Mouse (Mus musculus): ENCODE results near the gene Cdc37. TPM values are rescaled to one million over a fixed set of nuclear protein-coding genes. Genes with fewer than 3 reads are reported as not detected.

Cdc37 gene
- polyA plus RNA-seq, 1 experiment from 2014 or later, result 334 TPM

- peaks cover 4% of the 10 kb centered on the region for H3K4me1 ChIP-seq (replicated peaks; ENCODE audit: control insufficient read depth, insufficient read depth, low read length)
- H3K9ac ChIP-seq (ENCODE audit: low read depth, low read length), result no peak overlapping the region
- no peaks in the 10 kb centered on the region for H3K9me3 ChIP-seq (ENCODE audit: control insufficient read depth, low read length)
- DNase-seq (ENCODE audit: low spot score) (no peak), ATAC-seq (replicated peaks; ENCODE audit: low FRiP score) (no peak)
- H3K4me2 ChIP-seq, result no peak overlapping the region
- WGBS, result 78% methylated on average over 9 of the region's 9 CpGs
- peaks cover 8% of the 10 kb centered on the region; the same call in 1 of the 2 replicates for H3K36me3 ChIP-seq (ENCODE audit: control insufficient read depth, insufficient read depth, low read length)
- H3K27me3 ChIP-seq (replicated peaks; ENCODE audit: control insufficient read depth, insufficient read depth, low read length), result no peaks in the 10 kb centered on the region
- no peak overlapping the region for H3K27ac ChIP-seq (ENCODE audit: low read depth, low read length)
- H3K4me3 ChIP-seq (ENCODE audit: low read depth, low read length), result no peak overlapping the region
Measured at GRCm38 (mm10) chr9:21125502-21126258, 24.1 kb downstream of the Cdc37 start.

- Histone ChIP-seq H3K9ac (ENCODE audit: low read depth, low read length) (no peak overlapping the region), H3K36me3 (ENCODE audit: control insufficient read depth, insufficient read depth, low read length) (peaks cover 8% of the 10 kb centered on the region; the same call in 1 of the 2 replicates), H3K4me3 (ENCODE audit: low read depth, low read length) (no peak overlapping the region), H3K9me3 (ENCODE audit: control insufficient read depth, low read length) (no peaks in the 10 kb centered on the region), H3K4me1 (replicated peaks; ENCODE audit: control insufficient read depth, insufficient read depth, low read length) (no peaks in the 10 kb centered on the region; the same call in 1 of the 2 replicates), H3K27me3 (replicated peaks; ENCODE audit: control insufficient read depth, insufficient read depth, low read length) (no peaks in the 10 kb centered on the region), H3K27ac (ENCODE audit: low read depth, low read length) (no peak overlapping the region), H3K4me2 (no peak overlapping the region)
- 84% methylated on average over 5 of the region's 5 CpGs for WGBS
- DNase-seq (ENCODE audit: low spot score), result no peak
- ATAC-seq (replicated peaks; ENCODE audit: low FRiP score), result no peak
Measured at GRCm38 (mm10) chr9:21124837-21125236, 24.9 kb downstream of the Cdc37 start.

GRCm38 (mm10) chr9:21121483-21121882 is 28.3 kb downstream of the Cdc37 start:
- ATAC-seq (replicated peaks; ENCODE audit: low FRiP score) (no peak), DNase-seq (ENCODE audit: low spot score) (no peak)
- Histone ChIP-seq H3K9me3 (ENCODE audit: control insufficient read depth, low read length) (no peaks in the 10 kb centered on the region), H3K4me3 (ENCODE audit: low read depth, low read length) (no peak overlapping the region), H3K4me1 (replicated peaks; ENCODE audit: control insufficient read depth, insufficient read depth, low read length) (no peaks in the 10 kb centered on the region), H3K27ac (ENCODE audit: low read depth, low read length) (no peak overlapping the region), H3K9ac (ENCODE audit: low read depth, low read length) (no peak overlapping the region), H3K36me3 (ENCODE audit: control insufficient read depth, insufficient read depth, low read length) (peaks cover 8% of the 10 kb centered on the region; the same call in 1 of the 2 replicates), H3K27me3 (replicated peaks; ENCODE audit: control insufficient read depth, insufficient read depth, low read length) (no peaks in the 10 kb centered on the region), H3K4me2 (no peak overlapping the region)
- 82% methylated on average over 16 of the region's 16 CpGs for WGBS

GRCm38 (mm10) chr9:21117073-21117472 is 32.7 kb downstream of the Cdc37 start:
- WGBS, result 77% methylated on average over 6 of the region's 6 CpGs
- no peaks in the 10 kb centered on the region for H3K27me3 ChIP-seq (replicated peaks; ENCODE audit: control insufficient read depth, insufficient read depth, low read length)
- H3K4me1 ChIP-seq (replicated peaks; ENCODE audit: control insufficient read depth, insufficient read depth, low read length), result no peaks in the 10 kb centered on the region; the same call in 1 of the 2 replicates
- H3K9ac ChIP-seq (ENCODE audit: low read depth, low read length), result no peak overlapping the region
- H3K27ac ChIP-seq (ENCODE audit: low read depth, low read length), result no peak overlapping the region
- no peaks in the 10 kb centered on the region for H3K9me3 ChIP-seq (ENCODE audit: control insufficient read depth, low read length)
- no peak overlapping the region for H3K4me3 ChIP-seq (ENCODE audit: low read depth, low read length)
- ATAC-seq (replicated peaks; ENCODE audit: low FRiP score), result no peak
- DNase-seq (ENCODE audit: low spot score), result no peak
- H3K4me2 ChIP-seq, result no peak overlapping the region
- H3K36me3 ChIP-seq (ENCODE audit: control insufficient read depth, insufficient read depth, low read length), result 0 out of 2 replicates have a peak, but pooled peaks cover 3% of the 10 kb centered on the region

GRCm38 (mm10) chr9:21115105-21115504 is 34.7 kb downstream of the Cdc37 start:
- ATAC-seq (replicated peaks; ENCODE audit: low FRiP score) (no peak), DNase-seq (ENCODE audit: low spot score) (no peak)
- Histone ChIP-seq H3K9me3 (ENCODE audit: control insufficient read depth, low read length) (no peaks in the 10 kb centered on the region), H3K36me3 (ENCODE audit: control insufficient read depth, insufficient read depth, low read length) (no peaks in the 10 kb centered on the region), H3K27ac (ENCODE audit: low read depth, low read length) (no peak overlapping the region), H3K4me2 (no peak overlapping the region), H3K27me3 (replicated peaks; ENCODE audit: control insufficient read depth, insufficient read depth, low read length) (no peaks in the 10 kb centered on the region), H3K4me3 (ENCODE audit: low read depth, low read length) (no peak overlapping the region), H3K9ac (ENCODE audit: low read depth, low read length) (no peak overlapping the region), H3K4me1 (replicated peaks; ENCODE audit: control insufficient read depth, insufficient read depth, low read length) (peaks cover 2% of the 10 kb centered on the region; the same call in 1 of the 2 replicates)
- WGBS, result 90% methylated on average over 8 of the region's 8 CpGs

GRCm38 (mm10) chr9:21114190-21114589 is 35.6 kb downstream of the Cdc37 start:
- peaks cover 2% of the 10 kb centered on the region; the same call in 1 of the 2 replicates for H3K4me1 ChIP-seq (replicated peaks; ENCODE audit: control insufficient read depth, insufficient read depth, low read length)
- no peak overlapping the region for H3K9ac ChIP-seq (ENCODE audit: low read depth, low read length)
- no peak overlapping the region for H3K4me2 ChIP-seq
- no peak overlapping the region for H3K4me3 ChIP-seq (ENCODE audit: low read depth, low read length)
- no peak overlapping the region for H3K27ac ChIP-seq (ENCODE audit: low read depth, low read length)
- H3K27me3 ChIP-seq (replicated peaks; ENCODE audit: control insufficient read depth, insufficient read depth, low read length), result no peaks in the 10 kb centered on the region
- WGBS, result 86% methylated on average over 7 of the region's 7 CpGs
- no peak for DNase-seq (ENCODE audit: low spot score)
- H3K9me3 ChIP-seq (ENCODE audit: control insufficient read depth, low read length), result no peaks in the 10 kb centered on the region
- no peaks in the 10 kb centered on the region for H3K36me3 ChIP-seq (ENCODE audit: control insufficient read depth, insufficient read depth, low read length)
- no peak for ATAC-seq (replicated peaks; ENCODE audit: low FRiP score)

- Histone ChIP-seq H3K9ac (ENCODE audit: low read depth, low read length) (no peak overlapping the region), H3K9me3 (ENCODE audit: control insufficient read depth, low read length) (no peaks in the 10 kb centered on the region), H3K4me3 (ENCODE audit: low read depth, low read length) (no peak overlapping the region), H3K4me2 (no peak overlapping the region), H3K27me3 (replicated peaks; ENCODE audit: control insufficient read depth, insufficient read depth, low read length) (no peaks in the 10 kb centered on the region), H3K27ac (ENCODE audit: low read depth, low read length) (no peak overlapping the region), H3K4me1 (replicated peaks; ENCODE audit: control insufficient read depth, insufficient read depth, low read length) (peaks cover 2% of the 10 kb centered on the region; the same call in 1 of the 2 replicates), H3K36me3 (ENCODE audit: control insufficient read depth, insufficient read depth, low read length) (no peaks in the 10 kb centered on the region)
- DNase-seq (ENCODE audit: low spot score), result no peak
- 88% methylated on average over 6 of the region's 6 CpGs for WGBS
- ATAC-seq (replicated peaks; ENCODE audit: low FRiP score), result no peak
Measured at GRCm38 (mm10) chr9:21113751-21114150, 36.0 kb downstream of the Cdc37 start.

GRCm38 (mm10) chr9:21107607-21108237 is 42.1 kb downstream of the Cdc37 start:
- DNase-seq (ENCODE audit: low spot score), result no peak
- Histone ChIP-seq H3K4me1 (replicated peaks; ENCODE audit: control insufficient read depth, insufficient read depth, low read length) (peaks cover 24% of the 10 kb centered on the region), H3K4me2 (no peak overlapping the region), H3K9ac (ENCODE audit: low read depth, low read length) (no peak overlapping the region), H3K36me3 (ENCODE audit: control insufficient read depth, insufficient read depth, low read length) (no peaks in the 10 kb centered on the region), H3K27me3 (replicated peaks; ENCODE audit: control insufficient read depth, insufficient read depth, low read length) (no peaks in the 10 kb centered on the region), H3K4me3 (ENCODE audit: low read depth, low read length) (no peak overlapping the region), H3K27ac (ENCODE audit: low read depth, low read length) (no peak overlapping the region), H3K9me3 (ENCODE audit: control insufficient read depth, low read length) (no peaks in the 10 kb centered on the region)
- ATAC-seq (replicated peaks; ENCODE audit: low FRiP score), result no peak; the same call in 1 of the 2 replicates
- 53% methylated on average over 23 of the region's 23 CpGs for WGBS

Measured in liver, embryonic 11.5 days (tissue).